Mouse (Mus musculus) liver, embryonic 13.5 days (tissue): Measurements from ENCODE around the gene Ythdf1. TPM values are rescaled to one million over a fixed set of nuclear protein-coding genes. Genes with fewer than 3 reads are reported as not detected.
A peak's percentile ranks its signal among the peaks of the same experiment; 100 is the strongest.

Source experiments
- ATAC-seq: fragments of 200-750 bp; cut with Nextera tagmentation; 2 replicates; pipeline ENCODE4 v1.8.0; 2017; ENCODE audit warnings: low read depth, mild to moderate bottlenecking, moderate number of reproducible peaks, moderate library complexity
- DNase-seq: peaks from one replicate; pipeline ENCODE4 v3.0.0; 2022
- H3K27ac ChIP-seq: fragments of 300-500 bp; sonication (generic); 2 replicates; pipeline ENCODE4 v1.5.1; 2015; ENCODE audit warnings: moderate library complexity, mild to moderate bottlenecking, inconsistent platforms
- H3K27me3 ChIP-seq: fragments of 300-500 bp; sonication (generic); 2 replicates; pipeline ENCODE4 v1.6.1; 2015; ENCODE audit warnings: mild to moderate bottlenecking, inconsistent platforms
- H3K36me3 ChIP-seq: fragments of 300-500 bp; sonication (generic); 2 replicates; pipeline ENCODE4 v1.6.1; 2015; ENCODE audit warnings: mild to moderate bottlenecking, inconsistent platforms
- H3K4me1 ChIP-seq: fragments of 300-500 bp; sonication (generic); replicated peaks from 2 replicates; pipeline ENCODE4 v1.6.1; 2015; ENCODE audit warnings: inconsistent platforms
- H3K4me2 ChIP-seq: fragments of 300-500 bp; sonication (generic); 2 replicates; pipeline ENCODE4 v1.6.1; 2015; ENCODE audit warnings: inconsistent platforms, mild to moderate bottlenecking, moderate library complexity
- H3K4me3 ChIP-seq: fragments of 300-500 bp; sonication (generic); replicated peaks from 2 replicates; pipeline ENCODE4 v1.5.1; 2015; ENCODE audit warnings: mild to moderate bottlenecking, inconsistent platforms
- H3K9ac ChIP-seq: fragments of 300-500 bp; sonication (generic); 2 replicates; pipeline ENCODE4 v1.6.1; 2015; ENCODE audit warnings: mild to moderate bottlenecking, inconsistent platforms
- H3K9me3 ChIP-seq: fragments of 300-500 bp; sonication (generic); replicated peaks from 2 replicates; pipeline ENCODE4 v1.6.1; 2016; ENCODE audit warnings: inconsistent platforms
- WGBS: fragments of 180-500 bp; shearing (Covaris S2); methylation state at CpG from one replicate; pipeline ENCODE4 v1.1.7; 2015; ENCODE audit not compliant: insufficient replicate concordance; 5-methylcytosine and 5-hydroxymethylcytosine counted together
- polyA plus RNA-seq: library from polyadenylated mRNA; unstranded; fragments of >200 nt; fragmentation: Nextera tagmentation; extraction: Ambion mirVana; gene quantifications from 2 replicates; pipeline ENCODE4 v1.2.1, GENCODE M21; 2015

The Ythdf1 gene
- polyA plus RNA-seq, 1 experiment from 2014 or later, result 27.2 TPM

DNA sequence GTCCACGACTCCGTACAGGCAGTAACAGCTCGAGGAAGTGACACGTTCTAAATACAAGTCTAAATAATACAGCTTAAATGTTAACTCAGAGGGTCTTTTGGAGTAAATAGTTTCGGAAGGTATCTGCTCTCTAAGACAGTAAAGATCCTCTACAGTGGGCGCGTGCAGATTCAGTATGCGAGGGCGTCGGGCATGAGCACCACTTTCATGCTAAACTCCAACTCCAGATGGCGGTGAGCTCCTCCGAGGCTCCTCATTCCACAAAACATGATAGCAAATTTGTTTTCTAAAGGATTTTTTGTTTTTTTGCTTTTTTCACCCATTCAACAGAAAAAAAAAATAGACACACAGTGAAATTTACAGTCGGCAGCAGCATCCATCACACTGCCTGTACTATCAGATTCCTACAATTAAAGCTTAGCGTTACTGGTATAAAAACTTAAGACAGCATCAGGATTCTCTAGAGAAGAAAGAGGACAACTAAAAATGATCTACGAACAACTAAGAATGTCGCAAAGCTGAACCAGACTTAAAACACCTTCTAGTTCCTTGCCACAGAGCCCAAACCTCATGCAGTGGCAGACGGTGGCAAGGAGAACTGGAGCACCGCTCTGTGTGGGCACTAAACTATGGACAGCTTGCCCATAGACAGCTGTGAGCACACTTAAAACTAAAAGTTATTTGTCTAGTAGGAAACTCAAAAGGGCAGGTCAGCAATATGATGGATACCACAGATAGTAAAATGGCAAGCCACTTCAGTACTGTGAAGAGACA, 16.1 kb downstream of the Ythdf1 start:
- H3K9me3 ChIP-seq, result no peaks in the 10 kb centered on the region
- 86% methylated on average over 18 of the region's 18 CpGs for WGBS
- H3K36me3 ChIP-seq, result peaks cover 46% of the 10 kb centered on the region

GRCm38 (mm10) chr2:180902086-180902485, 18.7 kb downstream of the Ythdf1 start:
- peaks cover 29% of the 10 kb centered on the region for H3K36me3 ChIP-seq
- H3K9me3 ChIP-seq, result no peaks in the 10 kb centered on the region
- no peak overlapping the region for H3K27ac ChIP-seq
- no peak overlapping the region for H3K4me2 ChIP-seq
- 46% methylated on average over 2 of the region's 2 CpGs for WGBS
- no peak overlapping the region for H3K4me3 ChIP-seq
- no peak for ATAC-seq
- H3K9ac ChIP-seq, result no peak overlapping the region
- H3K27me3 ChIP-seq, result peaks cover 8% of the 10 kb centered on the region
- no peak for DNase-seq
- peaks cover 20% of the 10 kb centered on the region for H3K4me1 ChIP-seq

More for the DNA sequence above, 16.1 kb downstream of the Ythdf1 start:
- H3K9ac ChIP-seq, result no peak overlapping the region
- no peak overlapping the region for H3K4me3 ChIP-seq
- H3K4me2 ChIP-seq, result no peak overlapping the region
- ATAC-seq, result no peak
- no peaks in the 10 kb centered on the region for H3K27me3 ChIP-seq
- no peak overlapping the region for H3K27ac ChIP-seq
- DNase-seq, result no peak
- H3K4me1 ChIP-seq, result peaks cover 20% of the 10 kb centered on the region

- Histone ChIP-seq H3K4me2 (no peak overlapping the region), H3K9ac (no peak overlapping the region), H3K9me3 (no peaks in the 10 kb centered on the region), H3K27ac (no peak overlapping the region), H3K27me3 (peaks cover 50% of the 10 kb centered on the region), H3K4me1 (peaks cover 20% of the 10 kb centered on the region), H3K4me3 (no peak overlapping the region), H3K36me3 (no peaks in the 10 kb centered on the region)
- WGBS, result 67% methylated on average over 6 of the region's 6 CpGs
- ATAC-seq, result no peak
- DNase-seq, result no peak
These were observed 22.9 kb downstream of the Ythdf1 start for GRCm38 (mm10) chr2:180897857-180898256.

DNA sequence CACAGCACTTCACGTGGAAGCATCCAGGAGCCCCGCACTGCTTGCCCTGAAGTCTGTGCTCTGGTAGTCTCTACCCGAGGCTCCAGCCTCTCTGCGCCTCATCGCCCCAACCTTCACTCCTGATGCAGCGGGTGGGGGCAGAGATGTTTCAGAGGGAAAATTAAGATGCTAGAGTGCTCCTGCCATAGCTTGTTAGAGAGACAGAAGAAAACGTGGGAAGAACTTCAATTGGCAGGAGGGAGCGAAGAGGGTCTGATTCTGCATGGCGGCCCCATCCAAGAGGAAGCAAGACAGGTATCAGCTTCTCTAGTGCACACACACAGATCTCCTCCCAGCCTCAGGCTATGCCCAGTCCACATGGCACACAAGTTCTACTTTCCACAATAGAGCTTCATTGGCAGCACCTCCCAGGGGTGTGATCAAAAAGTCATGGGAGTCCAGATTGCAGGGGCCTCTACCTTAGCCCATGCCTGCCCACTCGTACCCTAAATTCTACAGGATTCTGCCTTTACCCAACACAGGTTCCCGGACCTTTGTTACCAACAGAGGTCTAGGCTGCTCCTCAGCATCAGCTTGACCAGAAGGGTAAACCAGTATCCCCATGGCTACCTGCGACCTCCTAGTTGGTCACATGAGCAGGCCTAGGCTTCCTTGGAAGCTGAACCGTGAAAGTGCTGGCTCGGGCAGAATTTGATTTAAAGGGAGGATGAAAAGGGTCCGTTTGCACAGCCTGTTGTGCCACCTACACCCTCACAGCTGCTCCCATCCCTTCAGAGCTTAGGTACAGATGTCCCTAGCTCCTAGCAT, 23.7 kb downstream of the Ythdf1 start:
- H3K4me3 ChIP-seq, result no peak overlapping the region
- 56% methylated on average over 15 of the region's 15 CpGs for WGBS
- DNase-seq (no peak), ATAC-seq (no peak)
- no peak overlapping the region for H3K4me2 ChIP-seq
- peaks cover 58% of the 10 kb centered on the region for H3K27me3 ChIP-seq
- peaks cover 19% of the 10 kb centered on the region for H3K4me1 ChIP-seq
- H3K9ac ChIP-seq, result no peak overlapping the region
- no peak overlapping the region for H3K27ac ChIP-seq
- no peaks in the 10 kb centered on the region for H3K36me3 ChIP-seq
- no peaks in the 10 kb centered on the region for H3K9me3 ChIP-seq

DNA sequence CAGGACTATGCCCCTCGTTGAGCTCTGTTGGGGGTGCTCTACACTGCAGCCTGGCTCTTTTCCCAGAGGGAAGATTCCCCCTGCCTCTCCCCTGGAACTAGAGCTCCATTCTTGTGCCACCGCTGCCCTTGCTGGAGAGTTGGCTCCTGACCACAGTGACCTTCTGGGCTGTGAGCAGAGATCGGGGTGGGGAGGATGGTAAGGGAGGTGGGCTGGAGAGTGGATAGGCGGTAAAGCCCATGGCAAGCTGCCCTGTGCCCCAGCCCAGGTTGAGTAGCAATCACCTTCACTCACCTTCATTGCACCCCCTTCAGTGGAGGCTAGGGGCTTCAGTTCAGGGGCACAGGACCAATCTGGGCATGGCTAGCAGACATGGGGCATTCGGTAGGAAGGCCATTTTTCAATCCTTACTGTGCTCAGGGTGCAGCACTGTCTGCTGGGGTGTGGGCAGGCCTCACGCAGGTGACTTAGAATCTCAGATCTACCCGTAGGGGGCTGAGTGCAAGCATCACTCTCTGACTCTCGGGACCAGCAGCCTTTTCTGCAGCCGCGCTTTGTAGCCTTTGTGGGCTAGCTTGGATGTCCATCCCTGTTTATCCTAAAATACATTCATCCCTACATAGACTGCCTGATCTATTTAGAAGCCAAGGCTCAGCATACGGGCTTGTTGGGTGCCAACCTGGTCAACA, 24.8 kb downstream of the Ythdf1 start:
- Histone ChIP-seq H3K9me3 (no peaks in the 10 kb centered on the region), H3K4me2 (no peak overlapping the region), H3K27me3 (peaks cover 69% of the 10 kb centered on the region), H3K36me3 (no peaks in the 10 kb centered on the region), H3K27ac (no peak overlapping the region), H3K4me3 (no peak overlapping the region), H3K4me1 (peaks cover 19% of the 10 kb centered on the region), H3K9ac (no peak overlapping the region)
- 57% methylated on average over 11 of the region's 11 CpGs for WGBS
- ATAC-seq, result no peak
- DNase-seq, result no peak

DNA sequence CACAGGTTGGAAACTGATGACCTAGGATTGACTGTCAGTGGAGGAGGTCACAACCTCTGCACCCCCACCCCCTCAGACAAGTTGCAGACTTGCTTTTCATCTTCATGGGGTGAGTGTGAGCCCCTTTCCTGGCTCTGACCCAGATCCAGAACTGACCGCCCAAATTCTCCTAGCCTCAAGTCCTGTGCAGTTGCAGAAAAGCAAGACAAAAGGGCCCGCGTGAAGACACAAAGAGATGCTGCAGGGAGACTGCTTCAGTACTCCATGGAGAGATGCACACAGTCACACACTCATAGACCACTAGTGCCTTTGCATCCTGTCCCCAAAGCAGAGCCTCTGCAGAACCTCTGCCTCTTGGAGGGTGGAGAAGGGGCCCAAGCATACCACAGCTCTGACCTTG, 25.4 kb downstream of the Ythdf1 start:
- H3K27ac ChIP-seq, result no peak overlapping the region
- H3K27me3 ChIP-seq, result peaks cover 75% of the 10 kb centered on the region
- H3K4me1 ChIP-seq, result peaks cover 19% of the 10 kb centered on the region
- H3K4me3 ChIP-seq, result no peak overlapping the region
- WGBS, result 62% methylated on average over 3 of the region's 3 CpGs
- H3K9me3 ChIP-seq, result no peaks in the 10 kb centered on the region
- no peaks in the 10 kb centered on the region for H3K36me3 ChIP-seq
- no peak overlapping the region for H3K9ac ChIP-seq
- H3K4me2 ChIP-seq, result no peak overlapping the region
- no peak for DNase-seq
- ATAC-seq, result no peak

DNA sequence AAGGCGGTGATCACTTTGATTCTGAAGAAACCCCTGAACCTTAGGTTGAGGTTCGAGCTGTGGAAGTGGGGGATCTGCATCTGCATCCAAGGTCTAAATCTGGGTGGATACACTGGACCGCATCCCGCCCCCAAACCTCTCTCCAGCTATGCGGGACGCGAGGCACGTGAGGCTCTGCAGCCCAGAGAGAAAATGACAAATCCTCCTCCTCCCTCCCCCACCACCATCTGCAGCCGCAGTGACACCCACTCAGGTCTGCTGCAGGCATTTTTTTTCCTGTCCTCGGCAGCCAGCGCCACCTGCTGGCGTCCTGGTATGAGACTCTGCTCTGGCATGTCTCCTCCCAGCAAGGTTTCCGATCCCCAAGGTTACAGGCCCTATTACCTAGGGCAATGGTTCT, 26.0 kb downstream of the Ythdf1 start:
- no peaks in the 10 kb centered on the region for H3K36me3 ChIP-seq
- H3K4me1 ChIP-seq, result peaks cover 19% of the 10 kb centered on the region
- H3K4me3 ChIP-seq, result peak overlapping the region; percentile 42; the same call in 1 of the 2 replicates
- H3K9me3 ChIP-seq, result no peaks in the 10 kb centered on the region
- DNase-seq (peak; percentile 39), ATAC-seq (no peak)
- H3K9ac ChIP-seq, result no peak overlapping the region
- peaks cover 81% of the 10 kb centered on the region for H3K27me3 ChIP-seq
- H3K27ac ChIP-seq, result no peak overlapping the region
- H3K4me2 ChIP-seq, result 0 out of 2 replicates have a peak overlapping the region, but pooled peaks have one; percentile 56
- WGBS, result 4% methylated on average over 13 of the region's 13 CpGs

- WGBS, result 1% methylated on average over 52 of the region's 57 CpGs
- Histone ChIP-seq H3K27ac (no peak overlapping the region), H3K36me3 (no peaks in the 10 kb centered on the region), H3K4me2 (peak overlapping the region; percentile 56), H3K4me3 (peak overlapping the region; percentile 42), H3K9ac (no peak overlapping the region), H3K9me3 (no peaks in the 10 kb centered on the region), H3K27me3 (peaks cover 87% of the 10 kb centered on the region), H3K4me1 (peaks cover 19% of the 10 kb centered on the region)
- no peak for DNase-seq
- ATAC-seq, result no peak
These were observed 26.6 kb downstream of the Ythdf1 start for GRCm38 (mm10) chr2:180894029-180894623.

GRCm38 (mm10) chr2:180893537-180894028, 27.2 kb downstream of the Ythdf1 start:
- Histone ChIP-seq H3K4me3 (peak overlapping the region; percentile 42), H3K27ac (no peak overlapping the region), H3K36me3 (no peaks in the 10 kb centered on the region), H3K4me2 (peak overlapping the region; percentile 56), H3K27me3 (peaks cover 93% of the 10 kb centered on the region), H3K4me1 (peaks cover 19% of the 10 kb centered on the region), H3K9me3 (no peaks in the 10 kb centered on the region), H3K9ac (no peak overlapping the region)
- DNase-seq, result no peak
- under 1% methylated on average over 50 of the region's 50 CpGs for WGBS
- no peak for ATAC-seq

GRCm38 (mm10) chr2:180892841-180893521, 27.8 kb downstream of the Ythdf1 start:
- WGBS, result under 1% methylated on average over 90 of the region's 97 CpGs
- Histone ChIP-seq H3K36me3 (no peaks in the 10 kb centered on the region), H3K4me2 (peak overlapping the region; percentile 56), H3K27me3 (peaks cover 99% of the 10 kb centered on the region), H3K4me3 (peak overlapping the region; percentile 42), H3K9me3 (no peaks in the 10 kb centered on the region), H3K9ac (no peak overlapping the region), H3K4me1 (peaks cover 19% of the 10 kb centered on the region), H3K27ac (no peak overlapping the region)
- DNase-seq (no peak), ATAC-seq (no peak)
